Mouse (Mus musculus) Muller cell, postnatal 12 days (primary cell): Measurements from ENCODE around the gene Bace2.

Experiments
- DNase-seq: peaks from one replicate; pipeline ENCODE4 v3.0.0-alpha.2; 2015; ENCODE audit errors: inconsistent ontology term

Bace2 gene

DNA sequence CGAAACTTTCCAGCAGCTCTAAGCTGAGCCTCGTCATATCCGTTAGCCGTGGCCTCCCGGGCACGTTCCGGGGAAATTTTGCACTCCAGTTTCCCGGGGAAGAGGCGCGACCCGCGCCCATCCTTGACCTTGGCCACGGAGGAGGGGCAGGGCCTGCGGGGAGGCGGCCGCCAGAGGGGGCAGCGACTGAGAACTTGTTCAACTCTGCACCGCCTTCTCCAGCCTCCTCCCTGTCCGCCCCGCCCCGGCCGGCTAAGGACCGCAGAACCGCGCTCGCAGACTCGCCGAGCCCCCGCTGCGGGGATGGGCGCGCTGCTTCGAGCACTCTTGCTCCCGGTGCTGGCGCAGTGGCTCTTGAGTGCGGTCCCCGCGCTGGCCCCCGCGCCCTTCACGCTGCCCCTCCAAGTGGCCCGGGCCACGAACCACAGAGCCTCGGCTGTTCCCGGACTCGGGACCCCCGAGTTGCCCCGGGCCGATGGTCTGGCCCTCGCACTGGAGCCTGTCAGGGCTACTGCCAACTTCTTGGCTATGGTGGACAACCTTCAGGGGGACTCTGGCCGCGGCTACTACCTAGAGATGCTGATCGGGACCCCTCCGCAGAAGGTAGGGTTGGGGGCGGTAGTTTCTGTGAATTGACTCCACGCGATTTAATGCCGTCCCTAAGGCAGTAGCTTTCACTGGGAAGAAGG is at the start of gene Bace2:
Bace2 (plus strand) TSS at position 244 of the 689 bp plus-strand sequence.
- DNase-seq = peak; percentile 88

DNA sequence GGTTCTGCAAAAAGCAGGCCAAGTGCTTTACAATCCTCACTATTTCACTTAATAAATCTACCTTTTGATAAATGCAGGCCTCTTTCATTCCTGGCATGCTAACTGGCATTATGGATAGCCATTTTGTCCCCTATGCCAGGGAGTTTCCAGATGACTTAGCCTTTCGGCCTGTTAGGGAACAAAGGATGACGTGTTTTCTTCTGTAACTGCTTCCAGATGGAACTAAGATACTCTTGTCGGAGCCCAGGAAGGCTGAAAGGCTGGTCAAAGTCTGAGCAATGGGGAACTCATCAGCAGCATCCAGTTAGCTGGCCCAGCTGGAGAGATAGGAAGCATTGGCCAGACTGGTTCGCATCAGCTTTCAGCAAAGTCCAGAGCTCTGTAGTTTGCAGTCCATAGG is 48.9 kb upstream of the Bace2 start:
- peak; percentile 90 for DNase-seq

DNA sequence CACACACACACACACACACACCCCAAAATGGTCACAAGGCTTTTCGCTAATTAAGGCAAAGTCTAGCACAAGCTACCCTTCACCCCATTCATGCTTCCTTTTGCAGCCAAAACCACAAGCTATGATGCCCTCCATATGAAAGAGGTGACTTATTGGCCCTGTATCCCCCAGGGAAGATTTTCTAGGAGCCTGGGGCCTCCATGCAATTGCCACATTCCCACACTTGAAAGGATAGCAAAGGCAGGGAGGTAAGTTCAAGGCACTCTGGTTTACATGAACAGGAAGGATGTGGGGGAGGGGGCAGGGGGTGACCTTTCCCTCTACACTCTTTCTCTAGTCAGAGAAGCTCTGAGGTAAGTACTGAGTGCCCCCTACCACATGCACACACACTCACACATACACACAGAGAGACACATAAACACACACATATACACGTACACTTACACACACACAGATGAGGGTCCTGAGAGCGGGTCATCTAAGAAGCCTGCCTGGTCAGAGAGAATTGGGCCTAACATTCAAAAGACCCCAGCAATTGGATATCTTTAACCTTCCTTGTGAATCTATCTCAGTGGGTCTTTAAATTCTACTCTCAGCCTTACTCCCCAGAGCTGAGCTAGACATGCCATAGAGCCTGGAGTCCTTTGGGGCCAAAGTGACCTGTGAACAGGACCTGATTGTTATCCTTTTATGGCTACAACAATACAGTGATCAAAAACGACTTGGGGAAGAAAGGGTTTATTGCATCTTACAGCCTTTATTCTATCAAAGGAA is 46.6 kb upstream of the Bace2 start:
- DNase-seq = no peak

DNA sequence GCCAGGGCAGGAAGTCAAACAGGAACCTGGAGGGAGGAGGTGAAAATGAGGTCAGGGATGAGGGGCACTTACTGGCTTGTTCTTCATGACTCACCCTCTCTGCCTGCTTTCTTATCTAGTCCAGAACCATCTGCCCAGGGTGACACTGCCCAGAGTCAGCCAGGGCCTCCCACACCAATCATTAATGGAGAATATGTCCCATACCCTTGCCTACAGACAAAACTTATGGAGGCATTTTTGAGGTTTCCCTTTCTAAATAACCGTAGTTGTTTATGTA is 46.0 kb upstream of the Bace2 start:
- DNase-seq = no peak

DNA sequence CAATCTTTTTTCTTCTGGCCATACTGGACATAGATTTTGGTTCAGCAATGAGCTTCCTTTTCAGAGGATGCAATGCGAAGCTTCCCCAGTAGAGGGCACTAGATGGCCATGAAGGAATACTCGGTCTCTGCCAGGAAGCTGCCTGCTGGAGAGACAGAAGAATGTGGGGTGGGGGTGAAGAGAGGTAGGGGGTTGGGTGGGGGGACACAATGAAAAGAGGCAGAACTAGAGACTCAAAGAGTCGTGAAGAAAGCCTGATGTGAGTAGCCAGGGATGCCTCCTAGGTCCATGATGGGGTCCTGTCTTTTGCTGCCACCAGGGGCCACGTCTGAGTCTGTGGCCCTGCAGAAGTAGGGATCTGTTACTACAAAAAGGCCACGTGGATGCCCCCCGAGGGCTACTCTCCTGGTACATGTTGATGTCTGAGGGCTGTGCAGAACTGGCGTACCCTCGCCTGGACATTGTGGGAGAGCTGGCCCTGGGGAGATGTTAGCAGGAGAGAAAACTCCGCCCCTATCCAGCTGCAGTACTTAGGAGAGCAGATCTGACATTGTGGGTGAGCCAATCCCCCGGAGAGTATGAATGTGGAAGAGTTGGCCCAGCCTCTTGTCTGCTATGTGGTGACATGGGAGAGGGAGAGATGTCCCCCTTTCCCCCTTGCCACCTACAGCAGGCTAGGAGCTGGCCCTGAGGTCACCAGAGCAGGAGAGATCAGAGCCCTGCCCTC is 43.4 kb upstream of the Bace2 start:
- peak; percentile 51 for DNase-seq

DNA sequence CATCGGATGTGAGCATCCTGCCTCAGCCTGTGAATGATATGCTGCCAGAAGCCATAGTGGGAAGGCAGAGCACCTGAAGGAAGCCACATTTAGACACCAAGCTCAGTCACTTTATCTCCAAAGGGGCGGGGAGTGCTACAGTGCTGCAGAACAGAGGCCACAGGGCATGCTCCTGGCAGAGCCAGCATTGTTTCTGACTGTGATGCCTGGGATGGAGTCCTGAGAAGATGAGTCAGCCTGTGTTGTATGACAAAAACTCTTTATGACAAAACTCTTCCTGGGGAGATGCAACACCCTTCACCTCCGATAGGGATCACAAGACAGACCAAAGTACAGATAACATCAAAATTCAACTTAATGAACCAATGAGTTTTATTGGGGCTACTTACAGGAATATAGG is 35.0 kb upstream of the Bace2 start:
- peak; percentile 29 for DNase-seq

DNA sequence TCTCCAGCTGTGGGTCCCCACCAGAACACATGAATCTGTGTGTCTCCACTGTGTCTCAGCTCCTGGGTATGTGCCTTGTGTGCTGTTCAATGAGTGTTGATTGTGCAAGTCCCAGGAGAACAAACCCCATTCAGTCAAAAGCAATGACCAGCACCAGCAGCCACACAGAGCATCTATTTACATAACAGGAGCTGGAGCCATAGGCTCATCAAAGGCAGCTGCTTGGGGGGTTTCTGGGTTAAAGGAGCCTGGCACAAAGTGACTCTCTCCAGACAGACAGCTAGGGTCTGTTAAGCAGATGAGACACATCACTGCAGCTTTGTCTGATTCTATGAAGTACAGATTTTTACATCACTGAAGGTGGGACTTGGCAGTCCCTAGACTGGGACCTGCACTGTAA is 33.9 kb upstream of the Bace2 start:
- DNase-seq = peak; percentile 53

DNA sequence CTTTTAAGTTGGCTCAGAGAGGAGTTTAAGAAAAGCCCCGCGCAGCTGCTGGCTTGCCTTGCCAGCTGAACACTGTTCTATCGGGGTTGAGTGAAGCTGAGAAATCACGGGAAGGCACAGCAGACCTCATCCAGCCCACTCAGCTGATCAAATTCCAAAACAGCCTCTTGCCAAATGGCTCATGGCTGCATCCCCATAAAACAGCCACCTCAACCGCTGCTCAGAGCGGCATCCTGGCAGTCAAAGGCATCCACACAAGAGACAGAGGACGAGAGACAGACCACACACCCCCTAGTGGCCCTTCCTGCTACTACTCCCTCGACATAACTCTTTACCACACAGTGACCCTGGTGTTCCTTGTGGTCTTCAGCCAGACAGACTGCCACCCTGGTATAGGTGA is 30.6 kb upstream of the Bace2 start:
- peak; percentile 54 for DNase-seq

DNA sequence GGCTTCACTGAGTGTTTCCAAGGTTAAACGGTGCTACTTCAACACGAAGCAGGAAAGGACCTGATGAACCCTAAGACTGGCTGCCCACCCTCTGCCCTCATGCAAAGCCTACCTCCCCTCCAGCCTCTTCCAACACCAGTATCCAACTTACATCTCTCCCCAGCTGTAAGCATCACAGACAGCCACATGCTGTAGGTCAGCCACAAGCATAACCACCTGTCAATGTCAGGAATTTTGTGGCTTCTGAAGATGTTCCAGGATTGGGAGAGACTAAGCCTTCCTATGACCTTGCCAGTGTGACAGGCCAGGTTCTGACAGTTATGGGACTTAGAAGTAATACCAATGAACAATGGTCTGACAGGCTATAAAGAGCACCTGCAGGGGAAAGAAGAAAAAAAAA is 27.9 kb upstream of the Bace2 start:
- DNase-seq = peak; percentile 35

DNA sequence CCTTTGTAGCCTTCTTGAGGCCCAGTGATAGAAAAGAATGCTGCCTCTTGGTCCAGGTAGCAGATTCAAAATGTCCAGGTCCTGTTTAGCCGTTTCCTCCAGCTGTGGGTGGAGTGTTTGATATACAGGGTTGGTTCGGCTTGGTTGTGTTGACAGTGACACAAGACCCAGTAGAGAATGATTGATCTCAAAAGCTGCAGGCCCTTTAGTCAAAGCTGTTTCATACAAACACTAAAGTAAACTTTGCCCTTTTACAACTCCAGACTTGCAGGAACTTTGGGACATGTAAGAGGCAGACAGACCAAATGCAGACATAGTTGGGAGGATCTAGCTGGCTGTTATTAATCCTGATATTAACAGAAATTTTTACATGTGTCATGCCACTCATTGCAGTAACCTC is 3.5 kb upstream of the Bace2 start:
- no peak for DNase-seq

DNA sequence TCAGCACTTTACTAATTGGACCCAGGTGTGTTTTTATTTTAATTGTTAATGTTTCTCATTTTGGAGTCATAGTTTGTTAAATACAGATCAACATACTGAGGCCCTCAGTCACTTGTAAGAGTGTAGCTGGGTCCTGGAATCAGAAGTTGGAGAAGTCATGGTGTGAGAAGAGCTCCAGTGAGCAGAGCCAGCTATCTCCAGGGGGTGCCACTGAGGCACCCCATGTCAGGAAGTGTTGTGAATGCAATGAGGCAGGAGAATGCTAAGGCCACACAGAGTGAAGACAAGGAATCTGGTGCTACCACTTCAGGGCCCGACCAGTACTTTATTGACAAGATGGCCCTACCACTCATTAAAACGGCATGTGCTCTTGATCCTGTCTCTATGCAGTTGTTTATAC is 1.9 kb upstream of the Bace2 start:
- no peak for DNase-seq

DNA sequence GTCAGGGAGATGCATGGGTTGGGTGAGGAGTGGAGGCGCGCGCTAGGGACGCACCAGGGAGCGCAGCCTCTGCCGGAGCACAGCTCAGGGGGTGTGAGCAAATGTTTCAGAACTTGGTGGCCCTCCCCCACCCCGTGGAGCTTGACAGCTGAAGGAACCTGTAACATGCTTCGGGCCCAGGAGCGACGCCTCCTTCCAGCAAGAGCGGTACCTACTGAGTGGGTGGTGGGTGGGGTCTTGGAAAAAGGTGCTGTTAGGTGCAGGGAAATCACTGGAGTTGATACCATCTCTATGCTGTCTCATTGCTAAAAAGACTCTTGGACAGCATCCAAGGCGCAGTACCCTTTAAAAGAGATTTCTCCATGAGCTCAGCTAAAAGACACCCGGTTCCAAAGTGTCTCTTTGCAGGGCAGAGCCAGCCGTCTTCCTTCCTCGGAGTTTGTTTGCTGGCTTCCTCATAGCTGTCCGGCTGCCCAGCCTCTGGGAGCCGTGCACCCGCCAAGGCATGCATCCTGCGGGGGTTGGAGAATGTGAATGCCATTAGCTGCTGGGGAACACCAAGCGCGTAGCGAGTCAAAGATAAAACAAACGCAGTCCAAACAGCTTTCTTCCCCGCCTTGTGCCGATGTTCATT is 763 bp downstream of the Bace2 start:
- peak; percentile 80 for DNase-seq

DNA sequence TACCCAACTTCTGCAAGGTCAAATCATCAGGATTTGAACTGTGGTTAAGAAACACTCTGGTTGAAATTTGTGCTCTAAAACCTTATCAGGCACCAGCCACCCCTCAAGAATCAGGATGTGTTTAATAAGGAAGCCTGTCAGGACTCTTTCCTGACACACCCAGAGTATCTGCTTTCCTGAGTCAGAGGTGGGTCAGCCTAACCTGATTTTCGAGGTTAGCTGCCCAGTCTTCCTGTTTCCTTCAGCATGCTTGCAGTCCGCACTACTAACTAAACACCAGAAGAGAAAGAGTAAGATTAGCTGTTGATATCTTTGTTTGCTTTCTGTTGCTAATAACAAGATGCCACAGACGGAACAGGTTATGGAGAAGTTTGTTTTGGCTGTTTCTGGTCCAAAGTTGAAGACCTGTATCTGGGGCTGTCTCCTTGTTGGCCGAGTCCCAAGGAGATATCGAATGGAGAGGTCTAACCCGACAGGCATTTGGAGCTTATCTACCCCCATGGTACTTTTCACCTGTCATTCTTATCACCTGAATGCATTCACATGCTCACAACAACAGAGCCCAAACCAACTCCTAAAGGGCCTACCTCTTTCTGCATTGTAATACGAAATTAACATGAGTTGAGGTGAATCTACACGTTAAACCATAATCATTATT is 5.8 kb downstream of the Bace2 start:
- DNase-seq = no peak

DNA sequence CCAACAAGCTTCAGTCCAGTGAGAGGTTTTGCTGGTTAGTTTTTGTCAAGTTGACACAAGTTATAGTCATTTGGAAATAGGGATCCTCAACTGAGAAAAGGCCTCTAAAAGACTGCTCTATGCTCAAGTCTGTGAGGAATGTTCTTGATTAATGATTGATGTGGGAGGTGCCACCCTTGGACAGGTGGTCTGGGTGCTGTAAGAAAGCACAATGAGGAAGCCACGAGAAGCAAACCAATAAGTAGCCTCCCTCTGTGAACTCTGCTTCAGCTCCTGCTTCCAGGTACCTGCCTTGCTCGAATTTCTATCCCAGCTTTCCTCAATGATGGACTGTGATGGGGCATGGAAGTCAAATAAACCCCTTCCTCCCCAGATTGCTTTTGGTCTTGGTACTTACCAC is 9.6 kb downstream of the Bace2 start:
- no peak for DNase-seq

DNA sequence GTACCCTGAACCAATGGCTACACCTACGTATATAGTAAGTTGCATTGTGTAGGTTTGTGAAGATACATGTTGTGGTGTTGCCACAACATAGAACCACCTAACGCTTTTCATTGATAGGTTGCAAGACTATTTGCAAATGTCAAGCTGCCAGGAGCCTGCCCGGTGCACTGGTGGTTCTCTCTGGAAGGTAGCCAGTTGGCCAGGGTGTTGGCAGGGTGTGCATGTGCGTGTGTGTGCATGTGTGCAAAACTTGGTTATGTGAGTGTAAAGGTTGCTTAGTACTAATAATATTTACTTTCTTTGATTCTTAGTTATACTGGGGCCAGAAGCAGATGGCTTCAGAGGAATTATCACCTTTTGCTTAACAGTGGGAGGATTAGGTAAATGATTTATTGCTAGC is 13.7 kb downstream of the Bace2 start:
- DNase-seq = no peak

DNA sequence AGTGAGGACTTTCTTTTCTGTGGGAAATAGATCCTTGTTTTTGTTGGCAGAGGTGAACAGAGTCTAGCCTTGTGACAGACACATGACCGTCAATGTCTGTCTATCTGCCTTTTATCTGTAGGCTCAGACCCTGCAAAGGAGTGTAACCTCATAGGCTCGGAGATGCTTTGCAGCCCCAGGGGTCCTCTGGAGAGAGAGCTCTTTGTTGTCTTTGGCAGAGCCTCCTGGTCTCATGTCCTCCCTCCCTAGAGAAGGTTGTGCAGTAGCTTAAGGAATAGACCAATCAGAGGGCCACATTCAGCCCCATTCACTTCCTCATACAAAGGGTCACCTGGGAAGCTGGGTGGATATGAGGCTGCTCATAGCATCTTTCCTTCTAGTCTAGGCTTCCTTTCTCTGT is 31.4 kb downstream of the Bace2 start:
- no peak for DNase-seq

DNA sequence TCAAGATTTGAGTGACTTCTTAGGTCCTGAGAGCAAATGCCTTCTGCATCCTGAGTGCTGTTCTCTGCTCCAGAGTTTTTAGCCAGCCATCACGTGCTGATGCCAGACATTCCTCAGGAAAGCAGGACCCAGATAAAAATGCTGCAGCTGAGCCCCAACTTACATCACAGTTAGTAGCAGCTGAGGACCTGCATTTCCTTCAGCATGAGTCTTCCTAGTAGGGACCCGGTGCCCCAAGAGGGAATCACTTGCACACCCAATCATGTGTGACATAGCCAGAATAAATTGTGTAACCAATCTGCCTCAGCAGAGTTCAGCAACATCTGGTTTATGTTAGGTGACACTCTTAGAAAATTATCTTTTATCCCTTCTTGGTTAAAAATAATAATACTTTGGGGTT is 34.7 kb downstream of the Bace2 start:
- DNase-seq = peak; percentile 68

DNA sequence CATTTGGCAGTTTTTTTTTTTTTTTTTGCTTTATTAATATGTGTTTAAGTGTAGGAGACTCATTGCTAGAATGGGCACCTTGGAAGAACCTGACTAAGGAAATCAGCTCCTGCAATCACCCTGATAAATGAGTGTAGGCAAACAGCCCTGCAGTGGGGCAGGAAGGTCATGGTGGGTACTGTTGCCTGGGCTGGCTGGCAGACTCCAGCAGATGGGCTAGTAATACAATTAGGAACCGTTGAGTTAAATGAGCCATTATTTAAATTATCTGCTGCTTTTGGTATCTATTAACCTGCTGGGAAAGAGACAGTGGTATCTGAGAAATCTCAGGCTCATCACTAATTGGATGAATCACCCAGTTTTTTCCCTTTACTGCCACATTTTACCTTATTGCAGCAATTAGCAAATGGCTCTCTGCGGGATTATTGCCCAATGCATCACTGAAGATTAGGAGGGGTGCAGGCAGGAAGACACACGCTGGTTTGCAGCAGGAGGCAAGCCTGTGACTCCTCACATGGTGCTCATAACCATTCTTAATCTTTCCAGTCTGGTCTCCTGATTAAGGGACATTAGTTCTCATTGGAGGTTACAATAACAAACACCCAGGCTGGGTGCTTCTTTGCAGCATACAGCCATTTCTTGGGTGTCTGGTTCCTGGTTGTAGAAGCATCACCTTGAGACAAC is 35.3 kb downstream of the Bace2 start:
- peak; percentile 93 for DNase-seq

DNA sequence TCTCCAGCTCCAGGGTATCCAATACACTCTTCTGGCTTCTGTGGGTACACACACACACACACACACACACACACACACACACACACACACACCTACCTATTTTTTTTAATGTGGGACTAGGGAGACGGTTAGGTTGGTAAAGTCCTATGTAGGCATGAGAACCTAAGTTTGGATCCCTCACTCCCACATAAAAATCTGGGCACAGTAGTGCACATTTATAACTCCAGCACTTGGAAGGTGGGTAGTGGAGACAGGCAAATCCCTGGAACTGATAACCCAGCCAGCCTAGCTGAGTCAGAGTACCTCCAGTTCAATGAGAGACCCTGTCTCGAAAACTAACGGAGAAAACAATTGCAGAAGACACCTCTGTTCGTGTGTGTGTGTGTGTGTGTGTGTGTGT is 39.9 kb downstream of the Bace2 start:
- DNase-seq = no peak

DNA sequence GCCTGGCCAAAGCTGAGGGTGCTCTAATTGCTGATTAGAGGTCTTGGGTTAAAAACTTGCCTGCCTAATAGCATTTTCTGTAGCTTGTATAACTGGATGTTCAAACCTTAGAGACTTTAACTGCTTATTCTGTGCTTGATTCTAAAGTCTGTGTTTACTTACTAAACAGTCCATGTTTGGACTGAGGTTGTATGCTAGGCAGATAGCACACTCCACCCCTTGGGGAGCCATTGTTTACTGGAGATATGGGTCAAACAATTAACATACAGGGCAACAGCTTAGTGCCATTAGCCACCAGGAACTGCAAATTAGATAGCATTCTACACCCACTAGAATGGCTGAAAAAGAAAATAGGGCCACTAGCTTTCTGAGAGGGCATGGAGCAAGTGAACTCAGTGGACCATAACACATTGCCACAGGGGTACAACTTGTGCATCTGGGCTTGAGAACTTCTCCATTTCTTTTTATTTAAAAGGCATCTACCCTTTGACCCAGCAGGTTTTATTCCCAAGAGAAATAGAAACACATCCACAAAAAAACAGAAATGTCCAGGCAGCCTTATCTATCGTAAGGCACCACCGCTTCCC is 41.5 kb downstream of the Bace2 start:
- DNase-seq = no peak

DNA sequence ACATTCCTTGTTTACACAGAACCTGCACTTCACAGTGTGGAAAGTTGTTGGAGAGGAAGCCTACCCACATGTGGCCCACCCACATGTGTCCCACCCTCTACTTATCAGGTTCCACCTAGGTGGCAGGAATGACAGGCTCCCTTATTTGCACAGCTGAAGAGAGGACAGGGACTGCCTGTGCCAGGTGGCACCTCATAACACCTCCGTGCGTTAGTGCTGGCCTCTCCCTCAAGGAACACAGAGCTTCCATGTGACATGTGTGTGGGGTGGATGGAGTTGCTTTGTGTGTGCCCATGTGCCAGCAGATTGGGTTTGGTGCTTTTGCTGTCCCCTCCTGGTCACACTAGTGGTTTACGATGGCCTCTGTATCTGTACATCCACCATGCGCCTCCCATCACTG is 43.4 kb downstream of the Bace2 start:
- no peak for DNase-seq
